Mouse (Mus musculus): ENCODE data around the gene 4833420G17Rik. TPM values are rescaled to one million over a fixed set of nuclear protein-coding genes. Genes with fewer than 3 reads are reported as not detected.

The 4833420G17Rik gene
- 19.3 TPM for polyA plus RNA-seq (2014; fragmentation: Illumina TruSeq; extraction: RNeasy Lipid Tissue Mini Kit (QIAGEN cat#74804); ENCODE audit: low read depth, low replicate concordance)

GRCm38 (mm10) chr13:119462596-119463560, at the start of gene 4833420G17Rik:
Gene 4833420G17Rik, plus strand, starts transcription at chr13:119462768.

GRCm38 (mm10) chr13:119487880-119488580, 25.5 kb downstream of the 4833420G17Rik start, which contains the start of the genes Tmem267 and 3110070M22Rik:
Gene Tmem267, plus strand, starts transcription at chr13:119488039.
Gene 3110070M22Rik, minus strand, starts transcription at chr13:119488383.

Other genes starting within 250 kb of the 4833420G17Rik start
- gene Paip1, start 34.2 kb upstream of the 4833420G17Rik start, polyA plus RNA-seq (2014; fragmentation: Illumina TruSeq; extraction: RNeasy Lipid Tissue Mini Kit (QIAGEN cat#74804); ENCODE audit: low read depth, low replicate concordance): 122 TPM
- gene Tmem267, start 25.3 kb downstream of the 4833420G17Rik start, polyA plus RNA-seq (2014; fragmentation: Illumina TruSeq; extraction: RNeasy Lipid Tissue Mini Kit (QIAGEN cat#74804); ENCODE audit: low read depth, low replicate concordance): 55.7 TPM
- gene 3110070M22Rik, start 25.6 kb downstream of the 4833420G17Rik start, polyA plus RNA-seq (2014; fragmentation: Illumina TruSeq; extraction: RNeasy Lipid Tissue Mini Kit (QIAGEN cat#74804); ENCODE audit: low read depth, low replicate concordance): 2.6 TPM
- gene Ccl28, start 161.1 kb downstream of the 4833420G17Rik start, polyA plus RNA-seq (2014; fragmentation: Illumina TruSeq; extraction: RNeasy Lipid Tissue Mini Kit (QIAGEN cat#74804); ENCODE audit: low read depth, low replicate concordance): 0.34 TPM
- 34.6 TPM for gene Hmgcs1, start 227.6 kb downstream of the 4833420G17Rik start, polyA plus RNA-seq (2014; fragmentation: Illumina TruSeq; extraction: RNeasy Lipid Tissue Mini Kit (QIAGEN cat#74804); ENCODE audit: low read depth, low replicate concordance)